Mouse (Mus musculus) colon, adult 2 months (tissue): ENCODE measurements around the gene Ippk. TPM values are rescaled to one million over a fixed set of nuclear protein-coding genes. Genes with fewer than 3 reads are reported as not detected.

Experiments used
- polyA plus RNA-seq: library from polyadenylated mRNA; depleted of rRNA; stranded (reverse); fragments of >200 nt; gene quantifications from 2 replicates; pipeline ENCODE4 v1.2.3, GENCODE M21; 2012; rRNA removed

Ippk gene
- polyA plus RNA-seq, result 5.8 and 6.7 TPM in 2 replicates

DNA sequence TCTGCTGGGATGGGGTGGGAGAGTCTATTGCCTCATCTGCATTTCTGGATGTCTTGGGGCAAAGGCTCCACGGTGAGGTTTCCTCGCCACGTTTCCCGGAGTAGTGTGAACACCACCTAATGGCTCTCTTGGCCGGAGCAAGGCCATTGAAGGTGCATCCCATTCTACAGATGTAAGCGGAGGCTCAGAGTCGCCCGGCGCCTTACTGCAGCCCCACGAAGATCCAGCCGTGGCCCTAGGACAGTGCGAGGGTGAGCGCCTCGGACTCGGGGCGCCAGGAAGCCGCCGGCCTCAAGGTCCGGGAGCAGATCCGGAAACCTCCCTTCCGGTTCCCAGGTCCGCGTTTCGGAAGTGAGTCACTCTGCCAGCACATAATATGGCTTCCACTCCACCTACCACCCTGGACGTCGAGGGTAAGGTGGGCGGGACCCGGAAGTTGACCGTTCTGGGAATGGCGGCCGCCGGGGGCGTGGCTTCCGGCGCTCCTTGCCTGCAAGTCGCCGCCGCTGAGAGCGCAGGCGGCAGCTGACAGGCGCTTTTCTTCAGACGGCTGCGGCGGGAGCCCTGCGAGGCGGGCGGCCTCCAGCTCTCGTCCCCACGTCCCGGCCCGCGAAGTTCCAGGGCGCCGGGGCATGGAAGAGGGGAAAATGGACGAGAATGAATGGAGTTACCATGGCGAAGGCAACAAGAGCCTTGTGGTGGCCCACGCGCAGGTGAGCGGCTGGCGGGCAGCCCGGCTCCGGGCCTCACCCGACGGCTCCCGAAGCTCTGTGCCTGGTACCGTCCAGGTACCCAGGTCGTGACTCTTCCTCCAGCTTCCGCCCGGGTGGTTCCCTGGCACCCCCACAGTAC, at the start of gene Ippk:
TSS of gene Ippk (plus strand) at position 496 of the 852 bp plus-strand sequence.

GRCm38 (mm10) chr13:49492376-49493368, 71.6 kb downstream of the Ippk start, which contains the start of gene Tes3-ps:
Gene Tes3-ps (plus strand): TSS chr13:49493318.

GRCm38 (mm10) chr13:49504510-49504909, 83.5 kb downstream of the Ippk start, which contains the start of gene Ecm2:
Gene Ecm2 (plus strand): TSS chr13:49504810.

Other genes starting within 250 kb of the Ippk start
- 156 and 158 TPM in 2 replicates for gene Ninj1, start 233.8 kb upstream of the Ippk start, polyA plus RNA-seq
- 233 and 244 TPM in 2 replicates for gene Card19, start 205.2 kb upstream of the Ippk start, polyA plus RNA-seq
- gene Susd3, start 172.5 kb upstream of the Ippk start, polyA plus RNA-seq, result 2.9 and 3.7 TPM in 2 replicates
- gene Fgd3, start 100.9 kb upstream of the Ippk start, polyA plus RNA-seq, result 3.7 and 3.8 TPM in 2 replicates
- 18.5 and 18.9 TPM in 2 replicates for gene Bicd2, start 79.7 kb upstream of the Ippk start, polyA plus RNA-seq
- gene Tes3-ps, start 72.1 kb downstream of the Ippk start, polyA plus RNA-seq, result not detected in 2 replicates
- 0.79 and 0.80 TPM in 2 replicates for gene Ecm2, start 83.6 kb downstream of the Ippk start, polyA plus RNA-seq
- 2.1 and 2.2 TPM in 2 replicates for gene Aspn, start 123.2 kb downstream of the Ippk start, polyA plus RNA-seq
- gene Omd, start 161.2 kb downstream of the Ippk start, polyA plus RNA-seq, result not detected in 2 replicates
- 6.1 and 7.3 TPM in 2 replicates for gene Ogn, start 186.8 kb downstream of the Ippk start, polyA plus RNA-seq
- 0.16 and 0.58 TPM in 2 replicates for gene Cenpp, start 231.5 kb downstream of the Ippk start, polyA plus RNA-seq
- 0.29 and 0.47 TPM in 2 replicates for gene Nol8, start 231.8 kb downstream of the Ippk start, polyA plus RNA-seq